Mouse (Mus musculus): ENCODE measurements around the gene Gm10142.
"Not testable (repeated sequence)": the region's sequence is repeated elsewhere in the genome, so short reads cannot be mapped to it uniquely, and the experiment has no call there.

- TF ChIP-seq POLR2A (IDR thresholded peaks at IDR 0.05; ENCODE audit: control insufficient read depth, low read depth, low read length); CTCF (IDR thresholded peaks at IDR 0.05; ENCODE audit: control insufficient read depth, insufficient read depth, insufficient replicate concordance, low read depth, low read length): not testable (repeated sequence)
Measured at GRCm38 (mm10) chr10:77720299-77720698, 4.7 kb downstream of the Gm10142 start, which contains the start of gene Krtap12-1.
